Comparison of ENCODE assay signal across 8 mouse cellular contexts in genomic region chr1:180850316-180851270, GRCm38 (mm10). TPM values are rescaled to one million over a fixed set of nuclear protein-coding genes. Genes with fewer than 3 reads are reported as not detected.
DNase-seq lines count a peak whose midpoint lies in the region; ATAC-seq lines count a peak whose summit lies in the region.

Gene Sde2, plus strand, starts transcription at chr1:180851127.

- peak within 1 kb of the TSS; percentile 78 to 79 for H3K4me3 ChIP-seq in heart, embryonic 14.5 days (ENCODE audit: control insufficient read depth in 1 of 2, insufficient read depth in 1 of 2, low read depth in 1 of 2, low read length in 2 of 2)
- H3K4me3 ChIP-seq in liver, embryonic 13.5 days (replicated peaks), result peak within 1 kb of the TSS; percentile 86
- peak within 1 kb of the TSS; percentile 82 for H3K4me3 ChIP-seq in stomach, embryonic 16.5 days (replicated peaks; ENCODE audit: low read length)

- H3K4me2 ChIP-seq in heart, embryonic 14.5 days (ENCODE audit: low read length), result peak within 1 kb of the TSS; percentile 84
- H3K4me2 ChIP-seq in liver, embryonic 13.5 days, result peak within 1 kb of the TSS; percentile 88
- H3K4me2 ChIP-seq in stomach, embryonic 16.5 days (ENCODE audit: low read depth, low read length), result peak within 1 kb of the TSS; percentile 82

- H3K27me3 ChIP-seq in heart, embryonic 14.5 days (ENCODE audit: control insufficient read depth, insufficient read depth, low read length), result no peaks in the 10 kb centered on the region
- H3K27me3 ChIP-seq in liver, embryonic 13.5 days, result no peaks in the 10 kb centered on the region
- no peaks in the 10 kb centered on the region for H3K27me3 ChIP-seq in stomach, embryonic 16.5 days (ENCODE audit: control insufficient read depth, insufficient read depth, low read length)

- WGBS in heart, embryonic 14.5 days, result under 1% methylated on average over 75 of the region's 77 CpGs
- WGBS in liver, embryonic 13.5 days (ENCODE audit: insufficient replicate concordance), result under 1% methylated on average over 77 of the region's 77 CpGs
- under 1% methylated on average over 77 of the region's 77 CpGs for WGBS in stomach, embryonic 16.5 days

- H3K9ac ChIP-seq in heart, embryonic 14.5 days (ENCODE audit: low read length), result peak within 1 kb of the TSS; percentile 91
- peak within 1 kb of the TSS; percentile 87 for H3K9ac ChIP-seq in liver, embryonic 13.5 days
- peak within 1 kb of the TSS; percentile 87 for H3K9ac ChIP-seq in stomach, embryonic 16.5 days (ENCODE audit: low read length)

- peak; percentile 86 for ATAC-seq in CD4-positive, CD25-positive, alpha-beta regulatory T cell, adult 4 months
- peak; percentile 98 for ATAC-seq in heart, embryonic 14.5 days (ENCODE audit: insufficient number of reproducible peaks, insufficient read depth, low FRiP score, low read depth)
- peak; percentile 91 for ATAC-seq in liver, embryonic 13.5 days (ENCODE audit: low read depth)
- peak; percentile 99 for ATAC-seq in stomach, embryonic 16.5 days (ENCODE audit: insufficient read depth, low FRiP score)

- DNase-seq in c-Kit-negative CD71-positive TER-119-positive erythroid progenitor cells, embryonic 14.5 days (ENCODE audit: low read depth, low spot score), result peak; percentile 100
- peak; percentile 99 for DNase-seq in fibroblast of lung, adult 2 months (ENCODE audit: low read depth)
- DNase-seq in kidney, postnatal 14 days, result peak; percentile 100
- DNase-seq in liver, embryonic 13.5 days, result peak; percentile 100
- DNase-seq in neural tube, embryonic 10.5 days (ENCODE audit: extremely low spot score, low spot score), result peak; percentile 100

- no peaks in the 10 kb centered on the region for H3K9me3 ChIP-seq in heart, embryonic 14.5 days (ENCODE audit: control insufficient read depth, low read length)
- H3K9me3 ChIP-seq in liver, embryonic 13.5 days (replicated peaks), result no peaks in the 10 kb centered on the region
- H3K9me3 ChIP-seq in stomach, embryonic 16.5 days (replicated peaks; ENCODE audit: control insufficient read depth, low read length), result no peaks in the 10 kb centered on the region

- H3K27ac ChIP-seq in heart, embryonic 14.5 days (replicated peaks in 1 of 2; ENCODE audit: control insufficient read depth in 1 of 2, insufficient read depth in 1 of 2, low read depth in 2 of 2, low read length in 2 of 2), result peak within 1 kb of the TSS; percentile 98 to 100
- H3K27ac ChIP-seq in liver, embryonic 13.5 days, result peak within 1 kb of the TSS; percentile 100
- H3K27ac ChIP-seq in stomach, embryonic 16.5 days (ENCODE audit: low read length), result peak within 1 kb of the TSS; percentile 100

- H3K36me3 ChIP-seq in heart, embryonic 14.5 days (ENCODE audit: control insufficient read depth, insufficient read depth, low read length), result peaks cover 8% of the 10 kb centered on the region
- peaks cover 18% of the 10 kb centered on the region for H3K36me3 ChIP-seq in liver, embryonic 13.5 days
- H3K36me3 ChIP-seq in stomach, embryonic 16.5 days (ENCODE audit: control insufficient read depth, insufficient read depth, low read length), result no peaks in the 10 kb centered on the region

- peaks cover 15 to 32% of the 10 kb centered on the region in 2 experiments for H3K4me1 ChIP-seq in heart, embryonic 14.5 days (ENCODE audit: control insufficient read depth in 2 of 2, insufficient read depth in 2 of 2, low read length in 2 of 2)
- H3K4me1 ChIP-seq in liver, embryonic 13.5 days (replicated peaks), result peaks cover 65% of the 10 kb centered on the region
- peaks cover 27% of the 10 kb centered on the region for H3K4me1 ChIP-seq in stomach, embryonic 16.5 days (ENCODE audit: control insufficient read depth, insufficient read depth, low read length)

RNA-seq across cellular contexts. Expression of gene Sde2, which starts in this region (rescaled TPM):
- 10 to 100 TPM; 44.4 to 50.2 TPM for polyA plus RNA-seq in CD4-positive, CD25-positive, alpha-beta regulatory T cell, adult 4 months (2017; shearing (Covaris generic))
- polyA plus RNA-seq in heart, embryonic 14.5 days (2014; fragmentation: Nextera tagmentation; extraction: Ambion mirVana), result 22.3 TPM in 2 replicates
- polyA plus RNA-seq in liver, embryonic 13.5 days (2015; fragmentation: Nextera tagmentation; extraction: Ambion mirVana), result 25.1 and 29.7 TPM in 2 replicates
- polyA plus RNA-seq in stomach, embryonic 16.5 days (2015; fragmentation: Nextera tagmentation; extraction: Ambion mirVana), result 34.9 and 36.5 TPM in 2 replicates

Comparison
In these comparisons a context has a peak if more than half of its experiments do, and no peak if none do; other contexts are left out.
1. Peak in every context shown above with its lines: DNase-seq, ATAC-seq, H3K4me3 ChIP-seq and H3K27ac ChIP-seq.